Mouse (Mus musculus) erythroblast, embryonic 14.5 days (primary cell): Measurements from ENCODE around the gene Rita1. TPM values are rescaled to one million over a fixed set of nuclear protein-coding genes. Genes with fewer than 3 reads are reported as not detected.

Experiments
- H3K27me3 ChIP-seq: 2 replicates; pipeline ENCODE4 v1.6.1; 2012; ENCODE audit warnings: inconsistent platforms; ENCODE audit not compliant: control insufficient read depth
- H3K36me3 ChIP-seq: 2 replicates; pipeline ENCODE4 v1.6.1; 2012; ENCODE audit warnings: mild to moderate bottlenecking, inconsistent platforms; ENCODE audit not compliant: control insufficient read depth
- H3K4me1 ChIP-seq: 2 replicates; pipeline ENCODE4 v1.6.1; 2012; ENCODE audit warnings: inconsistent platforms; ENCODE audit not compliant: control insufficient read depth
- H3K4me3 ChIP-seq: replicated peaks from 2 replicates; pipeline ENCODE3; 2012; ENCODE audit warnings: moderate library complexity, mild to moderate bottlenecking, inconsistent platforms
- H3K9me3 ChIP-seq: 2 replicates; pipeline ENCODE4 v1.6.1; 2012; ENCODE audit warnings: low read length, inconsistent platforms, mixed read lengths; ENCODE audit not compliant: control insufficient read depth
- GATA1 ChIP-seq: IDR thresholded peaks from 2 replicates; pipeline ENCODE4 v1.6.1; 2012; ENCODE audit warnings: low read length, inconsistent platforms, mixed read lengths
- TAL1 ChIP-seq: IDR thresholded peaks from 3 replicates; pipeline ENCODE4 v1.6.1; 2012; ENCODE audit warnings: low read length, inconsistent platforms, mixed read lengths
- polyA plus RNA-seq: library from polyadenylated mRNA; stranded (reverse); fragments of >175 nt; gene quantifications from 2 replicates; pipeline ENCODE4 v1.2.3, GENCODE M21; 2012

Rita1 gene
- polyA plus RNA-seq, 1 experiment = 1.5 TPM

GRCm38 (mm10) chr5:120647814-120648491, 35.6 kb upstream of the Rita1 start:
- peaks cover 20% of the 10 kb centered on the region for H3K4me1 ChIP-seq
- no peaks in the 10 kb centered on the region for H3K36me3 ChIP-seq
- no peak overlapping the region for H3K4me3 ChIP-seq
- H3K27me3 ChIP-seq = peaks cover 69% of the 10 kb centered on the region
- no peaks in the 10 kb centered on the region for H3K9me3 ChIP-seq
- no peak for TF ChIP-seq TAL1
- TF ChIP-seq GATA1 = no peak

- Histone ChIP-seq H3K4me1 (peaks cover 20% of the 10 kb centered on the region), H3K9me3 (no peaks in the 10 kb centered on the region), H3K4me3 (no peak overlapping the region), H3K36me3 (no peaks in the 10 kb centered on the region), H3K27me3 (peaks cover 71% of the 10 kb centered on the region)
- TF ChIP-seq GATA1 = no peak
- no peak for TF ChIP-seq TAL1
Measured at GRCm38 (mm10) chr5:120647361-120647760, 35.0 kb upstream of the Rita1 start.

- no peaks in the 10 kb centered on the region for H3K9me3 ChIP-seq
- no peak for TF ChIP-seq TAL1
- TF ChIP-seq GATA1 = no peak
- peaks cover 13% of the 10 kb centered on the region for H3K4me1 ChIP-seq
- H3K4me3 ChIP-seq = no peak overlapping the region
- peaks cover 67% of the 10 kb centered on the region for H3K27me3 ChIP-seq
- no peaks in the 10 kb centered on the region for H3K36me3 ChIP-seq
Measured at GRCm38 (mm10) chr5:120645851-120646250, 33.5 kb upstream of the Rita1 start.

DNA sequence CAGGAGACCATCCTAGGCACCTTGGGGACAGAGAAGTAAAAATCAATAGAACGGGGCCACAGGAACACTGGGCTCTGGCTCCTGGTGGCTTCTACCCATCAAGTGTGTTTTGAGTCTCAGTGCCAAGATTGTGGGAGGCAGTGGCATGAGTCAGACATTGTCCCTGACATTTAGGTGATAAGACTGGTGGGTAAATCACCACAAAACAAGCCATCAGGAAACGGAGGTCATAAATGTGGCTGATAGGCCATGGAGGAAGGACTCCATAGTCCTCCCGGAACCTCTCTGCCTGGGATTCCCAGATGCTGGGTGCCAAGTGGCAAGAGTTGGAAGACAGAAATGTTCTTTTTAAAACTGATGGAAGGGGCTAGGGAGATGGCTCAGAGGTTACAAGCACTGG, 31.8 kb upstream of the Rita1 start:
- H3K4me3 ChIP-seq = no peak overlapping the region
- H3K27me3 ChIP-seq = peaks cover 54% of the 10 kb centered on the region
- no peaks in the 10 kb centered on the region for H3K36me3 ChIP-seq
- TF ChIP-seq GATA1 (no peak), TAL1 (no peak)
- peaks cover 5% of the 10 kb centered on the region; the same call in 1 of the 2 replicates for H3K9me3 ChIP-seq
- peaks cover 10% of the 10 kb centered on the region for H3K4me1 ChIP-seq

- TF ChIP-seq TAL1 (no peak), GATA1 (no peak)
- Histone ChIP-seq H3K4me3 (no peak overlapping the region), H3K36me3 (no peaks in the 10 kb centered on the region), H3K9me3 (peaks cover 5% of the 10 kb centered on the region; the same call in 1 of the 2 replicates), H3K27me3 (peaks cover 48% of the 10 kb centered on the region), H3K4me1 (peaks cover 4% of the 10 kb centered on the region)
Measured at GRCm38 (mm10) chr5:120643365-120644085, 31.1 kb upstream of the Rita1 start.

DNA sequence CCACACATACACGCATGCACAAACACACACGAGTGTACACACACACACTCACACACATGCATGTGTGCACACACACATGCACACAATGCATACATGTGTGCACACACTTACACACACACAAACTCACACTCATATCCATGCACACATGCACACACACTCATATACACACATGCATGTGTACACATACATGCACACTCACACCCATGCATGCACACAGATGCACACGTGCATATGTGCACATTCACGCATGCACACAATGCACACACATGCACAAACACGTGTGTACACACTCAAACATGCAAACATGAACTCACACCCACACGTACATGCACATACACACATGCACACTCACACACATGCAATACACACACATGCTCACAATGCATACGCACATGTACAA, 27.7 kb upstream of the Rita1 start:
- H3K27me3 ChIP-seq = peaks cover 21% of the 10 kb centered on the region
- H3K4me3 ChIP-seq = no peak overlapping the region
- TF ChIP-seq GATA1 = no peak
- TF ChIP-seq TAL1 = no peak
- no peaks in the 10 kb centered on the region for H3K36me3 ChIP-seq
- no peaks in the 10 kb centered on the region for H3K4me1 ChIP-seq
- peaks cover 5% of the 10 kb centered on the region; the same call in 1 of the 2 replicates for H3K9me3 ChIP-seq

GRCm38 (mm10) chr5:120635633-120636032, 23.2 kb upstream of the Rita1 start:
- H3K4me1 ChIP-seq = no peaks in the 10 kb centered on the region
- peaks cover 16% of the 10 kb centered on the region for H3K9me3 ChIP-seq
- H3K36me3 ChIP-seq = no peaks in the 10 kb centered on the region
- peaks cover 31% of the 10 kb centered on the region for H3K27me3 ChIP-seq
- TF ChIP-seq TAL1 (no peak), GATA1 (no peak)
- no peak overlapping the region for H3K4me3 ChIP-seq

DNA sequence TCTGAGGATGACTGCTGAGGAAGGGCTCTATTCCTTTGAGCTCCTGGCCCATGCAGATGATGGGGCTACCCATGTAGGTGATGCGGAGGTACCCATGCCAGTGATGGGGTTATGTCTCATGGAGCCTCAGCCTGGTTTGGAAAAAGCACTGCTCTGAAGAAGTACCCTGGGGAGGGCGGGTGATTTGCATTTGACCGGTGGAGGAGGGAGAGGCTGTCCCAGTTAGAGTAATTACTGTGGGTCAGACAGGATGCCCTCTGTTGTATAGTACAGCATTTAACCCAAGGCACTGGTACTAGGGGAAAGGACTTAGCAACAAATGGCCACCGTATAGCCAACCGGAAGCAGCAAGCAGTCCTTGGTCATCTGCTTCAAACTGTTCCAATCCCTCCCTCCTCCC, 22.5 kb upstream of the Rita1 start:
- Histone ChIP-seq H3K9me3 (peaks cover 12% of the 10 kb centered on the region), H3K4me1 (no peaks in the 10 kb centered on the region), H3K4me3 (no peak overlapping the region), H3K36me3 (no peaks in the 10 kb centered on the region), H3K27me3 (peaks cover 36% of the 10 kb centered on the region)
- TF ChIP-seq TAL1 (no peak), GATA1 (no peak)

GRCm38 (mm10) chr5:120634131-120634530, 21.7 kb upstream of the Rita1 start, which contains the start of gene Cfap73:
Gene Cfap73 (minus strand): TSS chr5:120634235.
- no peak within 1 kb of the TSS for H3K4me3 ChIP-seq
- H3K4me1 ChIP-seq = no peaks in the 10 kb centered on the region
- peaks cover 11% of the 10 kb centered on the region for H3K9me3 ChIP-seq
- no peaks in the 10 kb centered on the region for H3K36me3 ChIP-seq
- H3K27me3 ChIP-seq = peaks cover 43% of the 10 kb centered on the region
- TF ChIP-seq GATA1 (no peak), TAL1 (no peak)
